Mouse (Mus musculus): ENCODE results near the gene Praf2. TPM values are rescaled to one million over a fixed set of nuclear protein-coding genes. Genes with fewer than 3 reads are reported as not detected.

Praf2 gene
- total and polyA plus RNA-seq, 3 experiments: 19.1 to 60.1 TPM; not detected in 1

- peak; percentile 67; the same call in 1 of the 2 replicates for TF ChIP-seq NELFE (IDR thresholded peaks at IDR 0.05; ENCODE audit: low read depth, low read length)
- TF ChIP-seq TAL1 (IDR thresholded peaks at IDR 0.05; ENCODE audit: low read length): no peak
- no peak for TF ChIP-seq CHD1 (IDR thresholded peaks at IDR 0.05; ENCODE audit: low read depth, low read length)
- no peak for TF ChIP-seq POLR2AphosphoS5 (IDR thresholded peaks at IDR 0.05; ENCODE audit: borderline replicate concordance, low read depth, low read length)
- TF ChIP-seq MXI1 (IDR thresholded peaks at IDR 0.05; ENCODE audit: low read depth, low read length): peak; percentile 81
These were observed 6.5 kb upstream of the Praf2 start, which contains the start of gene Gm45208 (continued) for GRCm38 (mm10) chrX:7721514-7722281.

- Histone ChIP-seq H3K79me2 (ENCODE audit: control insufficient read depth, insufficient read depth, low read length, poor library complexity) (peaks cover 6% of the 10 kb centered on the region), H3K9ac (ENCODE audit: control insufficient read depth, low read depth, low read length, poor library complexity, severe bottlenecking) (peak overlapping the region; percentile 90), H3K27ac (ENCODE audit: control insufficient read depth, low read depth, low read length) (0 out of 2 replicates have a peak overlapping the region, but pooled peaks have one; percentile 8), H3K36me3 (ENCODE audit: control insufficient read depth in 1 of 2, insufficient read depth in 2 of 2, low read length in 2 of 2) (no peaks in the 10 kb centered on the region), H3K27me3 (ENCODE audit: control insufficient read depth in 1 of 2, insufficient read depth in 2 of 2, low read length in 2 of 2) (no peaks in the 10 kb centered on the region), H3K4me1 (ENCODE audit: control insufficient read depth in 1 of 2, insufficient read depth in 2 of 2, low read length in 2 of 2) (peaks cover 0 to 6% of the 10 kb centered on the region in 2 experiments; a peak in 2 of 4 replicates), H3K9me3 (replicated peaks; ENCODE audit: insufficient read depth, low read length) (no peaks in the 10 kb centered on the region), H3K4me3 (ENCODE audit: control insufficient read depth in 1 of 2, insufficient read depth in 1 of 2, low read depth in 2 of 2, low read length in 2 of 2) (peak overlapping the region; percentile 79 to 86)
- TF ChIP-seq SIN3A (IDR thresholded peaks at IDR 0.05; ENCODE audit: low read length) (no peak), GATA1 (IDR thresholded peaks at IDR 0.05; ENCODE audit: low read depth, low read length) (no peak), KAT2A (conservative IDR thresholded peaks at IDR 0.05; ENCODE audit: low read depth, low read length) (no peak), POLR2A (IDR thresholded peaks at IDR 0.05; ENCODE audit: control insufficient read depth in 1 of 2, insufficient read depth in 1 of 2, low read depth in 1 of 2, low read length in 2 of 2, poor library complexity in 1 of 2) (no peak; a peak in 1 of 4 replicates), CHD2 (IDR thresholded peaks at IDR 0.05; ENCODE audit: low read length) (no peak), ELF1 (IDR thresholded peaks at IDR 0.05; ENCODE audit: low read depth, low read length) (no peak), NRF1 (IDR thresholded peaks at IDR 0.05; ENCODE audit: insufficient read depth, low read depth, low read length, poor library complexity, severe bottlenecking) (no peak), TBP (IDR thresholded peaks at IDR 0.05; ENCODE audit: low read depth, low read length) (no peak), USF2 (IDR thresholded peaks at IDR 0.05; ENCODE audit: borderline replicate concordance in 1 of 2, insufficient read depth in 1 of 2, low read depth in 1 of 2, low read length in 2 of 2) (no peak), GABPA (IDR thresholded peaks at IDR 0.05; ENCODE audit: low read depth, low read length) (no peak), RCOR1 (IDR thresholded peaks at IDR 0.05; ENCODE audit: low read depth, low read length) (no peak)
- DNase-seq (ENCODE audit: low read depth, low spot score): no peak
These were observed 6.0 kb upstream of the Praf2 start for GRCm38 (mm10) chrX:7722282-7722611.

- no peaks in the 10 kb centered on the region for H3K9me3 ChIP-seq (replicated peaks; ENCODE audit: insufficient read depth, low read length)
- H3K4me3 ChIP-seq (ENCODE audit: control insufficient read depth in 1 of 2, insufficient read depth in 1 of 2, low read depth in 2 of 2, low read length in 2 of 2): peak overlapping the region; percentile 79 to 86
- no peaks in the 10 kb centered on the region for H3K27me3 ChIP-seq (ENCODE audit: control insufficient read depth in 1 of 2, insufficient read depth in 2 of 2, low read length in 2 of 2)
- H3K9ac ChIP-seq (ENCODE audit: control insufficient read depth, low read depth, low read length, poor library complexity, severe bottlenecking): peak overlapping the region; percentile 90
- DNase-seq (ENCODE audit: low read depth, low spot score): peak; percentile 39
- H3K4me1 ChIP-seq (ENCODE audit: control insufficient read depth in 1 of 2, insufficient read depth in 2 of 2, low read length in 2 of 2): peaks cover under 1 to 10% of the 10 kb centered on the region in 2 experiments; a peak in 3 of 4 replicates
- H3K79me2 ChIP-seq (ENCODE audit: control insufficient read depth, insufficient read depth, low read length, poor library complexity): peaks cover 6% of the 10 kb centered on the region
- no peak overlapping the region for H3K27ac ChIP-seq (ENCODE audit: control insufficient read depth, low read depth, low read length)
- H3K36me3 ChIP-seq (ENCODE audit: control insufficient read depth in 1 of 2, insufficient read depth in 2 of 2, low read length in 2 of 2): no peaks in the 10 kb centered on the region
- TF ChIP-seq MAFK (IDR thresholded peaks at IDR 0.05; ENCODE audit: borderline replicate concordance, low read depth, low read length) (no peak), ETS1 (IDR thresholded peaks at IDR 0.05; ENCODE audit: low read depth, low read length) (no peak), ZNF384 (IDR thresholded peaks at IDR 0.05; ENCODE audit: low read depth, low read length) (peak; percentile 60; the same call in 1 of the 2 replicates)
These were observed 5.5 kb upstream of the Praf2 start for GRCm38 (mm10) chrX:7722691-7723090.
